Mouse (Mus musculus): ENCODE results near the gene 1110051M20Rik.

GRCm38 (mm10) chr2:91421641-91422040 is 22.9 kb downstream of the 1110051M20Rik start:
- TF ChIP-seq CTCF (IDR thresholded peaks at IDR 0.05; ENCODE audit: low read depth) (no peak), EP300 (IDR thresholded peaks at IDR 0.05; ENCODE audit: low read depth) (no peak)

Data from liver, embryonic 14.5 days (tissue).